Mouse (Mus musculus) small intestine, adult 2 months (tissue): Measurements from ENCODE around the gene Hoxd13.

ENCODE experiments used
- CTCF ChIP-seq: fragments of 200-500 bp; IDR thresholded peaks from 2 replicates; pipeline ENCODE4 v1.5.1; 2012; ENCODE audit warnings: low read depth, mild to moderate bottlenecking, control low read depth, inconsistent platforms, low read length, moderate library complexity, mixed read lengths; ENCODE audit not compliant: insufficient replicate concordance, insufficient read length; ENCODE audit errors: extremely low read depth
- POLR2A ChIP-seq: fragments of 200-500 bp; IDR thresholded peaks from 2 replicates; pipeline ENCODE4 v1.6.1; 2012; ENCODE audit warnings: low read depth, mild to moderate bottlenecking, control low read depth, inconsistent platforms, low read length, moderate library complexity

GRCm38 (mm10) chr2:74675666-74676282 lies 7.7 kb downstream of the Hoxd13 start:
- TF ChIP-seq CTCF (no peak), POLR2A (no peak)
